Mouse (Mus musculus) urinary bladder, adult 18-20 months (tissue): ENCODE data around the gene 1110002E22Rik.
A peak's percentile ranks its signal among the peaks of the same experiment; 100 is the strongest.

Experiments used
- DNase-seq, 2 experiments: peaks; one replicate each; pipeline ENCODE4 v3.0.0; 2022; ENCODE audit warnings: low spot score in 2 of 2, mixed read lengths in 2 of 2

Gene 1110002E22Rik

GRCm38 (mm10) chr3:138064732-138065645, at the start of gene 1110002E22Rik:
Gene 1110002E22Rik, plus strand, starts transcription at chr3:138065052.
- DNase-seq: no peak

- no peak for DNase-seq
Measured at GRCm38 (mm10) chr3:138016810-138017209, 48.0 kb upstream of the 1110002E22Rik start.

- DNase-seq: no peak
Measured at GRCm38 (mm10) chr3:138022003-138022402, 42.8 kb upstream of the 1110002E22Rik start.

GRCm38 (mm10) chr3:138022651-138023050, 42.2 kb upstream of the 1110002E22Rik start:
- no peak for DNase-seq

- no peak for DNase-seq
Measured at GRCm38 (mm10) chr3:138026286-138026685, 38.6 kb upstream of the 1110002E22Rik start.

- no peak for DNase-seq
Measured at GRCm38 (mm10) chr3:138027575-138028362, 37.1 kb upstream of the 1110002E22Rik start.

- no peak for DNase-seq
Measured at GRCm38 (mm10) chr3:138029351-138029750, 35.5 kb upstream of the 1110002E22Rik start.

GRCm38 (mm10) chr3:138030563-138030962, 34.3 kb upstream of the 1110002E22Rik start:
- DNase-seq: no peak

GRCm38 (mm10) chr3:138033986-138034385, 30.9 kb upstream of the 1110002E22Rik start:
- no peak for DNase-seq

GRCm38 (mm10) chr3:138040938-138041337, 23.9 kb upstream of the 1110002E22Rik start:
- no peak for DNase-seq

GRCm38 (mm10) chr3:138041591-138042301, 23.1 kb upstream of the 1110002E22Rik start:
- no peak for DNase-seq

- DNase-seq: no peak
Measured at GRCm38 (mm10) chr3:138043316-138043715, 21.5 kb upstream of the 1110002E22Rik start.

- DNase-seq: no peak
Measured at GRCm38 (mm10) chr3:138049555-138049954, 15.3 kb upstream of the 1110002E22Rik start.

- no peak for DNase-seq
Measured at GRCm38 (mm10) chr3:138050772-138051171, 14.1 kb upstream of the 1110002E22Rik start.

GRCm38 (mm10) chr3:138051431-138051830, 13.4 kb upstream of the 1110002E22Rik start:
- no peak for DNase-seq

- no peak for DNase-seq
Measured at GRCm38 (mm10) chr3:138053969-138054368, 10.9 kb upstream of the 1110002E22Rik start.

- DNase-seq: no peak
Measured at GRCm38 (mm10) chr3:138056976-138057375, 7.9 kb upstream of the 1110002E22Rik start.

- no peak for DNase-seq
Measured at GRCm38 (mm10) chr3:138058226-138058625, 6.6 kb upstream of the 1110002E22Rik start.

GRCm38 (mm10) chr3:138060429-138060828, 4.4 kb upstream of the 1110002E22Rik start:
- DNase-seq: no peak

GRCm38 (mm10) chr3:138061205-138061911, 3.5 kb upstream of the 1110002E22Rik start:
- DNase-seq: peak in 1 of 2 experiments; percentile 30

GRCm38 (mm10) chr3:138062673-138063072, 2.2 kb upstream of the 1110002E22Rik start:
- no peak for DNase-seq
